Mouse (Mus musculus) left cerebral cortex, postnatal 14 days (tissue): ENCODE data around the gene Cox7a1. TPM values are rescaled to one million over a fixed set of nuclear protein-coding genes. Genes with fewer than 3 reads are reported as not detected.
"Not testable (repeated sequence)": the region's sequence is repeated elsewhere in the genome, so short reads cannot be mapped to it uniquely, and the experiment has no call there.

Source experiments
- DNase-seq, 2 experiments: peaks; one replicate each; pipeline ENCODE4 v3.0.0; 2021 to 2022; ENCODE audit warnings: low spot score in 2 of 2, mixed read lengths in 1 of 2
- intact Hi-C: fragments of 180-260 bp; cut with DNase I; formaldehyde crosslinking; loops from one replicate; pipeline ENCODE4 v1.15.1; 2025
- long read RNA-seq, 2 experiments: library from polyadenylated mRNA; stranded (forward); transcript quantifications; one replicate each; pipeline ENCODE4 v2.0.0; 2021
- total RNA-seq, 2 experiments: library from RNA; stranded (reverse); gene quantifications; 2 replicates each; pipeline ENCODE4 v1.2.3; 2021

The Cox7a1 gene
- 1 to 10 TPM; 3.4 to 4.9 TPM for total RNA-seq
- long read RNA-seq, experiment 1, partial matches to known transcripts = 1 of 5 reads
- long read RNA-seq, experiment 1, other reads (novel, unspliced or antisense) = 2 of 5 reads
- long read RNA-seq, experiment 2, partial matches to known transcripts = 1 of 5 reads
- long read RNA-seq, experiment 2, other reads (novel, unspliced or antisense) = 2 of 5 reads

DNA sequence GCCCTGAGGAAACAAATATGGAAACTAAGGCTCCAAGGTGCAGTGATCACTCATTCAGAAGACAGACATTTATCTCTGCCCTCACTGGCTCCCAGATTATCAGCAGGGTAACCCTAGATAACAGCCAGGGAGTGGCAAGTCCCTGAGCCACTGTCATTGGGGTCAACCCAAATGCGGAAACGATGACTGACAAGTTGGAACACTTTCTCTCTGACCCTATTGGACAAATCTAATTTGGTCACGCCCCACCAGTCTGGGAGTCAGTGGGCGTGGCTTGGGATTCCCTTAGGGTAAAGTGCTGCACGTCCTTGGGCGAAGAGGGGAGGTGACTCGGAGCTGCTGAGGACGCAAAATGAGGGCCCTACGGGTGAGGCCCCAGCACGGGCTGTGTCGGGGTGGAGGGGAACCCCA lies at the start of gene Cox7a1:
Gene Cox7a1, plus strand, starts transcription at position 266 of the 411 bp plus-strand sequence.
- DNase-seq = peak; percentile 63 to 65
- intact Hi-C loops = loop anchor here (5.0 kb wide), 1 partner anchor 33 kb away; no protein-coding TSS in a partner anchor

DNA sequence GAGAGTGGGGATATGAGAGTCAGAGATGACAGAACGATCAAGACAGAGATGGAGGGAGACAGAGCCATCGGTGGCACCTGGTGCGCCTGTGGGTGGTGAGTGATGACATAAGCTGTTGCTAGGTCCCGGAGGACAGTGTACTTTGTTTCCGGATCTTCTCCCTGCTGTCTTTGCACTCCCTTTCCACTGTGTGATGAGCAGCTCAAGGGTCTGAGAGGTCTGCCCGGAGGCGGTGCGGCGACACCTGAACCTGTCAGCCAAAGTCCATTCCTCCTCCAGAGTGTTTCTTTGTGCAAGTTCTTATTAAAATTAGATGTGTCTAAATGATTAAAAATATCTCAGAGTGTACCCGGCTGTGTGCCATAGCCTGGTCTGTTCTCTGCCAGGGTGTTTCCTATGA lies 47.1 kb upstream of the Cox7a1 start:
- no peak for DNase-seq
- intact Hi-C loops = no loop called here

DNA sequence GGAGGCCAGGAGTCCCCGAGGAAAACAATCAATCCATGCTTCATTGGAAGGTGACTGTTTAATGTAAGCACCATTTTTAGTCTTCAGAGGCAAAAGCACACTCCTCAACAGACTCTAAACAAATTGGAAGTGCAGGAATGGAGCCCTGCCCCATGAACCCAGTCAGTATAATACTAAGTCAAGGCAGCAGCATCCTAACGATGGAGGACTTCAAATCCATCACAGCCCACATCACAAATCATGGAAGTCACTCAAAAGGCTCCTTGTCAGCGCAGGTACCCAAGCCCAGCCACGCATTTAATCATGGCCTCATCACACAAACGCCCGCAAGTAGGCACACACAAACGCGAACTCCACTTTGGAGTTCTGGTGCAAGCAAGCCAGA lies 40.8 kb upstream of the Cox7a1 start:
- no peak for DNase-seq
- intact Hi-C loops = no loop called here

DNA sequence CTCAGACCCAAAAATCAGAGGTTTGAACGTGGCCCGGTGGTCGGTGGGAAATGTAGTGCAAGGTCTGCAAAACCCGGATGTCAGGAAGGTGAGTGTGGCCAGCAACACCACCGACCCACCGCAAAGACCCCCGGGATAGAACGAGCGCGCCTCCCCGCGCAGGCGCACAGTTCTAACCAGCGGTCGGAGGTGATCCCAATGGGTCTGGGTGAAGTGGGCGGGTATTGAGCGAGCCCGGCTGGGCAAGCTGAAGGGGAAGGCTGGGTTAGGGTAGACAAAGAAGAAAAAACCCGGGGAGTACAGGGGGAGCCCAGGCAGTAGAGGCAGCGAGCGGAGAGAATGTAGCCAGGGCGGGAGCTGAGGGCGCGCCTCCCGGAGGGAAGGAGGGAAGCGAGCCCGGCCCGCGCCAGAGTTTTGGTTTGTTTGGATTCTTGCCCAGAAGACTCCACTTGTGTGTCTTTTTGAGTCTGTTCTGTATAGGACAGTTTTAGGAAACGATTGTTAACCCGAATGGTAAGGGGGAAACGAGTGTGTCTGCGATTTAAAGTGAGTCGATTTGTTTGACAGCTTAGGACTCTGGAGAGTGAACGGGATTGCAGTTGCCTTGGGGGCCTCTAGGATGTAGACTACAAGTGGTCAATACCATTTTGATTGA lies 40.3 kb upstream of the Cox7a1 start:
- intact Hi-C loops = no loop called here

DNA sequence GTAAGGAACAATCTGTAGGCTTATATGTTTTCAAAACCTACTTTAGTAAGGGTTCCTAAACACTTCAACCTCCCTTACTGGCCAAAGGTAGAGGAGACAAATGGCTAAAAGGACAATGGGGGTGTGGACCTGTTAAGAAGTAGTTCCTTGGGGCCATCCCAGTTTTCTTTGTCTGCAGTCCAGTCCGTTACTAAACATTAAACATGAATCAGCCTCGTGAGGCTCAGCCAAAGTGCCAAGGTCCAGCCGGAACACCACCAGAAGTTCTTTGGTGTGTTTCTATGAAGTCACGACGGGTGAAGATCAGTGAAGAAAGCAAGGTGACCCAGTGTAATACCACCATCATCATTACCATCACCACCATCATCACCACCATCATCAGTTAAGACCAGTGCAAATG lies 36.9 kb upstream of the Cox7a1 start:
- no peak for DNase-seq
- intact Hi-C loops = no loop called here

More for the DNA sequence above, 40.3 kb upstream of the Cox7a1 start:
- DNase-seq = peak; percentile 70 to 84

DNA sequence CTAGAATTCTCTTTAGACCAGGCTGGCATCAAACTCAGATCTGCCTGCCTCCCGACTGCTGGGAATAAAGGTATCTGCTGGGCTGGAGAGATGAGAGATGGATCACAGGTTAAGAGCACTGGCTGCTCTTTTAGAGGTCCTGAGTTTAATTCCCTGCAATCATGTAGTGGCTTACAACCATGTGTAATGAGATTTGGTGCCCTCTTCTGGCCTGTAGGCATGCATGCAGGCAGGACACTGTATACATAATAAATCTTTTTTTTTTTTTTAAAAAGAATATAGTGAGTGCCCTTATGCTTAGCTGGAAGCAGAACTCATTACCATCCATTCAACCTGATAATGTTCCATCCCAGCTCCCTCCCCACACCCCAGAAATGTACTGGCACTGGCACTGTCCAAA lies 29.9 kb upstream of the Cox7a1 start:
- intact Hi-C loops = no loop called here
- DNase-seq = no peak

DNA sequence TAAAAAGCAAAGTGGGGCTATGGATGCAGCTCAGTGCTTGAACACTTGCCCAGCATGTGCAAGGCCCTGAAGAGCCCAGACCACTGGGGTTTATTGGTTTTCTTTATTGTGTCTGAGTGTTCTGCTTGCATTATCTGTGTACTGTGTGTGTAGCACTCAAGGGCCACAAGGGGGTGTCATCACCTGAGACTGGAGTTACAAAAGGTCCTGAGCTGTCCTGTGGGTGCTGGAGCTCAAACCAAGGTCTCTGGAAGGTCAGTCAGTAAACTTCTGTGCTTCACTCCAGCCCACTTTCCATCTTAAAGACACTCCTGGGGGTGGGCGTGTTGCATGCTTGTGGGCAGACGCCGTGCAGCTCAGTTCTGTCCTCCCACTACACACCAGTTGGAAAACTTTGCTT lies 28.4 kb upstream of the Cox7a1 start:
- intact Hi-C loops = no loop called here
- no peak for DNase-seq

DNA sequence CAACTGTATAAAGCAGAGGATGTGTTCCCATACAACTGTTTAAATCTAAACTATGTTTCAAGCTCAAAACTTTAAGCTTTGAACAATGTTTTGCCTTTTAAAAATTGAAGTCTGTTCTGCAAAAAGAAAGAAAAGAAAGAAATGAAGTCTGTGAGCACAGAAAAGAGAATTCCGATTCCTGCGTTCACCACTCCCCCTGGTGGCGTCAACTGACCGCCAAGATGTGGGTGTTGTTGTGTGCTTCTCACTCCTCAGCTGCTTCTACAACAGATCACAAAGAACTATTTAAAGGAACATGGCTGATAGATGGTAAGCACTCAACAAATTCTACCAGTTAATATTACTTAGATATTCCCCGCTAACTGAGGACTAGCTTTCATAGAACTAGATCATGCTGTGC lies 20.8 kb upstream of the Cox7a1 start:
- no peak for DNase-seq
- intact Hi-C loops = loop anchor here (10.0 kb wide), 1 partner anchor 148 kb away; no protein-coding TSS in a partner anchor

DNA sequence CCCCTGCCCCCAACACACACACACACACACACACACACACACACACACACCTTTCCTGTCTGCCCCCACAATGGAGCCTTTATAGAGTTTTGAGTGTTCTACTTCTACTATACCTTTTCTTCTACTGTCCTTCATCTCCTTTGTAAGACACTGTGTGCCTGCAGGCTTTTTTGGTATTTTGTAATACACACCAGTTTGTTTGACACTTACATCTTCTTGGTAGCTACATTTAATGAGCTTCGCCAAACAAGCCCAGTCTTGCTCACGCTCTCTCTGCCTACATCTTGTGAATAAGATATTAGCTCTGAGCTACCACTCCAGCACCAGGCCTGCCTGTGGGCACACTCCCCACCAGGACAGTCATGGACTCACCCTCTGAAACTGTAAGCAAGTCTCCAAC lies 19.2 kb upstream of the Cox7a1 start:
- no peak for DNase-seq
- intact Hi-C loops = loop anchor here (10.0 kb wide), 1 partner anchor 150 kb away; no protein-coding TSS in a partner anchor

DNA sequence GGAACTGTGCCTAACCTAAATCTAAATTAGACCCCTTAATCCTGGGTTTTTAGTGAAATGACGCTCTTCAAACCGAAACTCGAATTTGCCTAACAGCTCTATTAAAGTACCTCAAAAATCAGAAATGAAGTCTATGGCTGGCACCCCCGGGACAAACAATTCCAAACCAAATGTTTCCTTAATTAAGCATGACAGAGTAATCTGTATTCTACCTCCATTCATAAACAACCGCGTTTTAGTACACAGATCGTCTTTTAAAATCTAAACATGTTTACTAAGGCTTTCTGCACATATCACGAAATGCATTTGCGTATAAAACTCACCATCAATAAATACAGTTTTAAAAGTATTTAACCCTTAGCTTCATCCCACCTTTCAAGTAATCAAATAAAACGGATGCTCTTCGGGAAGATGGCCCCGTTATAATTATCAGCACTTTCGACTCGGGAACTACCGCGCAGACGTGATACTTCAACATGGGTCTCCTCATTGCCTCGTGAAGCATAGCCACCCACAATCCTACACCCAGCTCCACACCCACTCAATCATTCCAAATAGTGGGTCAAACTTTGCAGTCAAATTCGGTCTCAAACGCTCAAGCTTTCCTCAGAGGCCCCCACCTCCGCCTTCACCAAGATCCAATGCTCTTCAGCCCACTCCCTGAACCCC lies 14.9 kb upstream of the Cox7a1 start:
- DNase-seq = peak; percentile 28 to 46
- intact Hi-C loops = loop anchor here (10.0 kb wide), 1 partner anchor 154 kb away; no protein-coding TSS in a partner anchor

DNA sequence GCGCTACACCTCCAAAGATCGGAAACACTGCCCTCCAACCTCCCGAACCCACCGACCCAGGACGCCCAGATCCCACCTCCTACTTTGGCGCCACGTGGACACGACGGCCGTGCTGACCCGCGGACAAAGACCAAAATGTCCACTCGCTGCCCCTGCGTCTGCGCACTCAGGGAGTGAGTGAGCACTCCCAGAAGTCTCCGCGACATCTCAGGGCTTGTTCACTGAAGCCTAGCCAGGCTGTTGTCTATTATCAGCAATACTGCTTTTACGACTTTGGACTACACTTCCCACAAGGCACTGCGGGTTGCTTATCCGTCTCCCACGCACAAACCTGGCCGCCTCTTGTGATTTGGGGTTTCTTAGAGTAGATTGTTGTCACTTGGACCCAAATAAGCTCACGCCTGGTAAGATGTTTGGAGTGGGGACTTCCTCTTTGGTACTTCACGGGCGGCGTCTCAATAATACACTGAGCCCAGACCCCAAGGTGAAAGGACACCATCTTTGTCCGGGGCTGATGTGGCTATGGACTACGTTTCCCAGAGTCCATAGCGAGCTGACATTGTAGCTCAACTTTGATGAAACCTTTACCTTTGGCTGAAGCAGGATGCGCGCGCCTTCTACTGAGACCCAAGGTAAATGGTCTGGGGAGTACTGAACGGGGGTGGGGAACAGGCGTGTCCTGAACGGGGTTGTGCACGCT lies 14.2 kb upstream of the Cox7a1 start, which contains the start of gene Zfp146:
Gene Zfp146, minus strand, starts transcription at position 168 of the 700 bp plus-strand sequence.
- intact Hi-C loops = loop anchor here (10.0 kb wide), 1 partner anchor 155 kb away; no protein-coding TSS in a partner anchor
- peak; percentile 93 to 97 for DNase-seq

DNA sequence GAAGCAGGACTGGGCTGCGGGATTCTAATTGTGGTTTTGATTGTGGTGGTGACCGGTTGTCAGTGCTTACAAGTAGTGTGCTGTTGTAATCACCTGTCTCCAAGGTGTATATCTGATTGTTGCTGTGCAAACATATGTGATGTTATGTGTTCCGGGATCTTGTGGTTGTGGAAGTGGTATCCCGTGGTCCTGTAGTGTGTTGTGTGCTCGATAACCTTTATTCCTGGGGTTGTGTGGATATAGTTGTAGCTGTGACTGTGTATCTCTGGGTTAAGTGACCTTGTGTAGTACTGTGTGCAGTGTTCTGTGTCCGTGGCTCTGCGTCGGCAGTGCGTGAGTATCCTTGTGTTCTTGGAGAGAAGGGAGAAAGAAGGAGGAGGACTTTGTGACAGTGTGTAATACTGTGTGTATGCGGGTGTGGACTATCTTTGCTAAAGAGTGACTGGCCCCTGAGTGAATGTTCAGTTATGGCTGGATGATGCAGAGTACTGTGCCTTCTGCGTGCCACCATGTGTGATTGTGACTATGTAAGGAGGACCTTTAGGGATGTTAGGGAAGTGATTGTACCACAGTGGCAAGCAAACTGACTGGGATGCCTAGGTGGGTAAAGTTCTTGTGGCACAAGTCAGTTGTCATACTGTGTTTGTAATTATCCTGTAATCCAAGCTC lies 13.5 kb upstream of the Cox7a1 start:
- peak in 1 of 2 experiments; percentile 28 for DNase-seq
- intact Hi-C loops = no loop called here

DNA sequence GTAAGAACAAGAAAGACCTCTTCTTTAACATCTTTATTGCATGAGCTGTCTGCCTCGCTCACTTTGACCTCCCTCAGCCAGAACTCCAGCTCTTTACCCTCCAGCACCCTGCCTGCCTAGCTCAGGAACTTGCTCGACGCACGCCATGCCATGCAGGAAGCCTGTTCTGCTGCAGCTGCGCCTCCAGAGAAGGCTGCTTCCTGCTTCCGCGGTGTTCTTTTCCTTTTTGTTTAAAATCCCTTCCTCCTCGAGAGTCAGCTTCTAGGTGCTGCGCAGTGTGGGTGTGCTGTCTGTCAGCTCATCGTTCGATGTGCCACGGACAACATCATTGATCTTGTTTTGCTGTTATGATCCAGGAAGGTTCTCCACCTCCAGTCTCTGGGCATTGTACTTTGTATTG lies 7.5 kb upstream of the Cox7a1 start:
- intact Hi-C loops = no loop called here
- no peak for DNase-seq

DNA sequence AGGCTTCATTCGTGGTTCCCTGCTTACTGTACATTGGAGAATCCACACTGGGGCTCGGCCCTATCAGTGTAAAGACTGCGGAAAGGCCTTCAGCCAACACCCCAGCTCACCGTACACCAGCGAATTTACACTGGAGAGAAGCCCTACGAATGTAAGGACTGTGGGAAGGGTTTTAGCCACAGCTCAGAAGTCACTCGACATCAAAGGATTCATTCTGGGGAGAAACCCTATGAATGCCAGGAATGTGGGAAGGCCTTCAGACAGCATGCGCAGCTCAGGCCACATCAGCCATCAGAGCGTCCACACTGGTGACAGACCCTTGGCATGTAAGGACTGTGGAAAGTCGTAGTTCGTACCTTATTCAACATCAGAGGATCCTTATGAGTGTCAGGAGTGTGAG lies 5.7 kb upstream of the Cox7a1 start:
- DNase-seq = no peak
- intact Hi-C loops = no loop called here

DNA sequence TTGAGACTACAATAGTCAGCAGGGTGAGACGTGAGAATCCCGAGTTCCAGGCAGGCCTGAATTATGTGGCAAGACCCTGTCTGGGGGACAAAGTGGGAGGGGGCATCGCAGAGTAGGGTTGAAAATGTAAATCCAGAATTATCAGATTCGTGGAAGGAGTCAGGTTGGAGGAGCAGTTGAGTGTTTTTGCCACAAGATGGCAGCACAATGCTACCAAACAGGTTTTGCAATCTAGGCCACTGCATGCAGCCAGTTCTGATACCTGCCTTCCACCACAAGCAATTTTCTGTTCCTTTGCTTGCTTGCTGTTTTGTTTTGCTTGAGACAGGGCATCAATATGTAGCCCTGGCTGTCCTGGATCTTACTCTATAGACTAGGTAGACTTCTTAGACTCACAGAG lies 2.6 kb upstream of the Cox7a1 start:
- intact Hi-C loops = loop anchor here (5.0 kb wide), 1 partner anchor 36 kb away; no protein-coding TSS in a partner anchor

DNA sequence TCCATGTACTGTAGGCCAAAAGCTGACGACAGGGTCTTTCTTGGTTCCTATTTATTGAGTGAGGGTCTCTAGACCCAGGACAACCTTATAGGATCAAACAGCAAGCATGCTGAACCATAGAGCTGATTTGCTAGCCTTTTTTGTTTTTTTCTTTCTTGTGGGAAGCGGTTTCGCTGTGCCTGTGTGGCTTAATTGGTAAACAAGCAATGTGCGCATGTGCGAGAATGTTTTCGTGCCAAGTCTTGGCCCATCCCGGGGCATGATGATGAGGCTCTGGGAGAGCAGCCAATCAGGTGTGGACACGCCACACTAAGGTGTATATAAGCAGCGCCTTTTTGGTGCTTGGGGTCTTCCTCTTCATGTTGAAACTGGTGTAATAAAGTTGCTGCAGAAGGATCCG lies 2.0 kb upstream of the Cox7a1 start:
- not testable (repeated sequence) for DNase-seq
- intact Hi-C loops = loop anchor here (5.0 kb wide), 1 partner anchor 35 kb away; no protein-coding TSS in a partner anchor

More for the DNA sequence above, 2.6 kb upstream of the Cox7a1 start:
- peak; percentile 81 to 84 for DNase-seq

DNA sequence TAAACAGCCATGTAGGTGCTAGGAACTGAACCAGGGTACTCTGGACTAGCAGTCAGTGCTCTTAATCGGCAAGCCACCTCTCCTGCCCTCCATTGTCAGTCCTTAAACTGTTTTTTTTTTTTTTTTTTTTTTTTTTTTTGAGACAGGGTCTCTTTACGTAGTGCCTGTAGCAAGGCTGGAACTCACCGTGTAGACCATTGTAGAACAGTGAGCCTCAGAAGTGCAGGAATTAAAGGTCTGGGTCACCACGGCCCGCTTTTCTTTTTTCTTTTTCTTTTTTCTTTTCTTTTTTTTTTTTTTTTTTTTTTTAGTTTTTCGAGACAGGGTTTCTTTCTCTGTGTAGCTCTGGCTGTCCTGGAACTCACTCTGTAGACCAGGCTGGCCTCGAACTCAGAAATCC lies 755 bp upstream of the Cox7a1 start:
- intact Hi-C loops = loop anchor here (5.0 kb wide), 1 partner anchor 34 kb away; no protein-coding TSS in a partner anchor
- DNase-seq = not testable (repeated sequence)

DNA sequence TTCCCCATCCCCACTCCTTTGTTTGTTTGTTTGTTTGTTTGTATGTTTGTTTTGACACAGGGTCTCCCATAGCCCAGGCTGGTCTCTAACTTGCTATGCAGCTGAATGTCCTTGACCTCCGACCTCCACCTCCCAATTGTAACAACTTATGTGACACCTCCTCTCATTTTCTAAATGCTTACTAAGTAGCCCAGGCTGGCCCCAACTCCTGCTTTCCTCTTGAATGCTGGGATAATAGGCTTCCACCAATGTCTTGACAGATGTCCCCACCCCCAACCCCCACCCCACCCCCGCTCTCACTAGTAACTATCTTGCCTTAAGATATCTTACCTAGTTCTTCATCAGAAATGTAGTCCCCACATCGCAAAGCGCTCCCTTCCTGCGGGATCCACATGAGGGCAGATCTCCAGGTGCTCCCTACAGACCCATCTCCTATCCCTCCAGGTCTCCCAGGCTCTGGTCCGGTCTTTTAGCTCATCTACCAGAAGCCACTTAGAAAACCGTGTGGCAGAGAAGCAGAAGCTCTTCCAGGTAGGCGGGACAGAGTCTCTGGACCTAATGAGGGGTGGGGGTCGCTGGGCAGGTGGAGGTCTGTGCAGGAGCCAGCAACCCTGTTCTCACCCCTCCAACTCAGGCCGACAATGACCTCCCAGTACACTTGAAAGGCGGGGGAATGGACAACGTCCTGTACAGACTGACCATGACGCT lies 851 bp downstream of the Cox7a1 start:
- no peak for DNase-seq
- intact Hi-C loops = loop anchor here (5.0 kb wide), 1 partner anchor 33 kb away; no protein-coding TSS in a partner anchor
